Mouse (Mus musculus): ENCODE measurements around the gene Sh2d4b. TPM values are rescaled to one million over a fixed set of nuclear protein-coding genes. Genes with fewer than 3 reads are reported as not detected.

Gene Sh2d4b
- total and polyA plus RNA-seq, 2 experiments from 2014 or later = 0.74 to 3.0 TPM

- Histone ChIP-seq H3K4me2 (ENCODE audit: low read depth, low read length, poor library complexity, severe bottlenecking) (no peak overlapping the region), H3K27me3 (ENCODE audit: insufficient read depth, low read length) (no peaks in the 10 kb centered on the region), H3K36me3 (ENCODE audit: insufficient read depth, low read length) (no peaks in the 10 kb centered on the region), H3K27ac (ENCODE audit: low read depth, low read length) (no peak overlapping the region), H3K4me1 (ENCODE audit: insufficient read depth, low read length) (no peaks in the 10 kb centered on the region), H3K4me3 (ENCODE audit: low read depth, low read length) (no peak overlapping the region), H3K9me3 (ENCODE audit: low read length) (no peaks in the 10 kb centered on the region), H3K9ac (replicated peaks; ENCODE audit: low read length, poor library complexity, severe bottlenecking) (no peak overlapping the region)
- no peak for ATAC-seq (ENCODE audit: low FRiP score)
- TF ChIP-seq CTCF (IDR thresholded peaks at IDR 0.05) = no peak
- 79% methylated on average over 1 of the region's 1 CpGs for WGBS
- DNase-seq (ENCODE audit: low spot score) = no peak
These were observed 7.3 kb downstream of the Sh2d4b start for GRCm38 (mm10) chr14:40885752-40886151.

GRCm38 (mm10) chr14:40885225-40885624, 7.8 kb downstream of the Sh2d4b start:
- Histone ChIP-seq H3K27ac (ENCODE audit: low read depth, low read length) (no peak overlapping the region), H3K36me3 (ENCODE audit: insufficient read depth, low read length) (no peaks in the 10 kb centered on the region), H3K4me2 (ENCODE audit: low read depth, low read length, poor library complexity, severe bottlenecking) (no peak overlapping the region), H3K9me3 (ENCODE audit: low read length) (no peaks in the 10 kb centered on the region), H3K4me3 (ENCODE audit: low read depth, low read length) (no peak overlapping the region), H3K27me3 (ENCODE audit: insufficient read depth, low read length) (no peaks in the 10 kb centered on the region), H3K4me1 (ENCODE audit: insufficient read depth, low read length) (no peaks in the 10 kb centered on the region), H3K9ac (replicated peaks; ENCODE audit: low read length, poor library complexity, severe bottlenecking) (no peak overlapping the region)
- TF ChIP-seq CTCF (IDR thresholded peaks at IDR 0.05) = no peak
- ATAC-seq (ENCODE audit: low FRiP score) (no peak), DNase-seq (ENCODE audit: low spot score) (peak; percentile 6)
- 36% methylated on average over 4 of the region's 4 CpGs for WGBS

GRCm38 (mm10) chr14:40874565-40874964, 18.5 kb downstream of the Sh2d4b start:
- Histone ChIP-seq H3K4me1 (ENCODE audit: insufficient read depth, low read length) (no peaks in the 10 kb centered on the region), H3K4me2 (ENCODE audit: low read depth, low read length, poor library complexity, severe bottlenecking) (no peak overlapping the region), H3K4me3 (ENCODE audit: low read depth, low read length) (no peak overlapping the region), H3K27ac (ENCODE audit: low read depth, low read length) (no peak overlapping the region), H3K9me3 (ENCODE audit: low read length) (no peaks in the 10 kb centered on the region), H3K27me3 (ENCODE audit: insufficient read depth, low read length) (no peaks in the 10 kb centered on the region), H3K36me3 (ENCODE audit: insufficient read depth, low read length) (no peaks in the 10 kb centered on the region), H3K9ac (replicated peaks; ENCODE audit: low read length, poor library complexity, severe bottlenecking) (no peak overlapping the region)
- ATAC-seq (ENCODE audit: low FRiP score) (no peak), DNase-seq (ENCODE audit: low spot score) (no peak)
- no peak for TF ChIP-seq CTCF (IDR thresholded peaks at IDR 0.05)

- Histone ChIP-seq H3K36me3 (ENCODE audit: insufficient read depth, low read length) (no peaks in the 10 kb centered on the region), H3K27ac (ENCODE audit: low read depth, low read length) (no peak overlapping the region), H3K9me3 (ENCODE audit: low read length) (no peaks in the 10 kb centered on the region), H3K9ac (replicated peaks; ENCODE audit: low read length, poor library complexity, severe bottlenecking) (no peak overlapping the region), H3K4me3 (ENCODE audit: low read depth, low read length) (no peak overlapping the region), H3K4me1 (ENCODE audit: insufficient read depth, low read length) (no peaks in the 10 kb centered on the region), H3K4me2 (ENCODE audit: low read depth, low read length, poor library complexity, severe bottlenecking) (no peak overlapping the region), H3K27me3 (ENCODE audit: insufficient read depth, low read length) (no peaks in the 10 kb centered on the region)
- TF ChIP-seq CTCF (IDR thresholded peaks at IDR 0.05) = no peak
- 85% methylated on average over 5 of the region's 5 CpGs for WGBS
- DNase-seq (ENCODE audit: low spot score) (no peak), ATAC-seq (ENCODE audit: low FRiP score) (no peak)
These were observed 19.1 kb downstream of the Sh2d4b start for GRCm38 (mm10) chr14:40873961-40874360.

GRCm38 (mm10) chr14:40870598-40870997, 22.5 kb downstream of the Sh2d4b start:
- no peak for ATAC-seq (ENCODE audit: low FRiP score)
- TF ChIP-seq CTCF (IDR thresholded peaks at IDR 0.05) = no peak
- no peak for DNase-seq (ENCODE audit: low spot score)

GRCm38 (mm10) chr14:40864811-40865514, 28.1 kb downstream of the Sh2d4b start:
- Histone ChIP-seq H3K4me1 (ENCODE audit: insufficient read depth, low read length) (no peaks in the 10 kb centered on the region), H3K4me2 (ENCODE audit: low read depth, low read length, poor library complexity, severe bottlenecking) (no peak overlapping the region), H3K4me3 (ENCODE audit: low read depth, low read length) (no peak overlapping the region), H3K9ac (replicated peaks; ENCODE audit: low read length, poor library complexity, severe bottlenecking) (no peak overlapping the region), H3K27me3 (ENCODE audit: insufficient read depth, low read length) (no peaks in the 10 kb centered on the region), H3K36me3 (ENCODE audit: insufficient read depth, low read length) (no peaks in the 10 kb centered on the region), H3K9me3 (ENCODE audit: low read length) (no peaks in the 10 kb centered on the region), H3K27ac (ENCODE audit: low read depth, low read length) (no peak overlapping the region)
- ATAC-seq (ENCODE audit: low FRiP score) (no peak), DNase-seq (ENCODE audit: low spot score) (no peak)
- WGBS = 60% methylated on average over 6 of the region's 6 CpGs
- TF ChIP-seq CTCF (IDR thresholded peaks at IDR 0.05) = no peak

More at GRCm38 (mm10) chr14:40870598-40870997, 22.5 kb downstream of the Sh2d4b start:
- no peaks in the 10 kb centered on the region for H3K4me1 ChIP-seq (ENCODE audit: insufficient read depth, low read length)
- H3K4me2 ChIP-seq (ENCODE audit: low read depth, low read length, poor library complexity, severe bottlenecking) = no peak overlapping the region
- 76% methylated on average over 3 of the region's 3 CpGs for WGBS
- H3K4me3 ChIP-seq (ENCODE audit: low read depth, low read length) = no peak overlapping the region
- H3K27ac ChIP-seq (ENCODE audit: low read depth, low read length) = no peak overlapping the region
- H3K9me3 ChIP-seq (ENCODE audit: low read length) = no peaks in the 10 kb centered on the region
- H3K36me3 ChIP-seq (ENCODE audit: insufficient read depth, low read length) = no peaks in the 10 kb centered on the region
- no peaks in the 10 kb centered on the region for H3K27me3 ChIP-seq (ENCODE audit: insufficient read depth, low read length)
- no peak overlapping the region for H3K9ac ChIP-seq (replicated peaks; ENCODE audit: low read length, poor library complexity, severe bottlenecking)

All from midbrain, postnatal 0 days (tissue).